Mouse (Mus musculus) layer of hippocampus, adult 8-10 months (tissue): ENCODE data around the gene Snapc2. TPM values are rescaled to one million over a fixed set of nuclear protein-coding genes. Genes with fewer than 3 reads are reported as not detected.
A peak's percentile ranks its signal among the peaks of the same experiment; 100 is the strongest.

Experiments
- DNase-seq, 2 experiments: peaks; one replicate each; pipeline ENCODE4 v3.0.0; 2022; ENCODE audit warnings: low spot score in 2 of 2
- total RNA-seq, 4 experiments: library from RNA; stranded (reverse); gene quantifications; 2 replicates each; pipeline ENCODE4 v1.2.4; 2022

Snapc2 gene
- 10 to 100 TPM; 27.5 to 36.9 (median 32.2) TPM for total RNA-seq

- DNase-seq, result peak; percentile 91 to 92
These were observed at the start of gene Snapc2 for GRCm38 (mm10) chr8:4252934-4253841. TSS of gene Snapc2 (plus strand) at chr8:4253080.

- no peak for DNase-seq
These were observed 47.4 kb upstream of the Snapc2 start for GRCm38 (mm10) chr8:4205246-4206123.

- DNase-seq, result peak in 1 of 2 experiments; percentile 38
These were observed 46.5 kb upstream of the Snapc2 start for GRCm38 (mm10) chr8:4206182-4207015.

GRCm38 (mm10) chr8:4207016-4207350 is 45.9 kb upstream of the Snapc2 start:
- DNase-seq, result no peak

- DNase-seq, result no peak
These were observed 41.8 kb upstream of the Snapc2 start for GRCm38 (mm10) chr8:4211097-4211496.

GRCm38 (mm10) chr8:4212809-4213209 is 40.1 kb upstream of the Snapc2 start:
- DNase-seq, result no peak

- no peak for DNase-seq
These were observed 39.5 kb upstream of the Snapc2 start for GRCm38 (mm10) chr8:4213210-4214005.

- no peak for DNase-seq
These were observed 38.6 kb upstream of the Snapc2 start for GRCm38 (mm10) chr8:4214006-4214980.

GRCm38 (mm10) chr8:4216296-4216695 is 36.6 kb upstream of the Snapc2 start:
- no peak for DNase-seq

- DNase-seq, result peak; percentile 54 to 57
These were observed 35.9 kb upstream of the Snapc2 start, which contains the start of gene Prr36 for GRCm38 (mm10) chr8:4216791-4217621. TSS of gene Prr36 (minus strand) at chr8:4217459.

GRCm38 (mm10) chr8:4219617-4220016 is 33.3 kb upstream of the Snapc2 start:
- no peak for DNase-seq

GRCm38 (mm10) chr8:4222059-4222458 is 30.8 kb upstream of the Snapc2 start:
- DNase-seq, result no peak

- no peak for DNase-seq
These were observed 26.6 kb upstream of the Snapc2 start for GRCm38 (mm10) chr8:4226323-4226722.

- DNase-seq, result no peak
These were observed 26.0 kb upstream of the Snapc2 start, which contains the start of gene Lrrc8e for GRCm38 (mm10) chr8:4226739-4227347. TSS of gene Lrrc8e (plus strand) at chr8:4226827.

GRCm38 (mm10) chr8:4227919-4228318 is 25.0 kb upstream of the Snapc2 start:
- DNase-seq, result no peak

GRCm38 (mm10) chr8:4229784-4230183 is 23.1 kb upstream of the Snapc2 start:
- no peak for DNase-seq

- no peak for DNase-seq
These were observed 22.1 kb upstream of the Snapc2 start for GRCm38 (mm10) chr8:4230612-4231351.
